Mouse (Mus musculus) MEL (cell line): Measurements from ENCODE around the gene Ctrc. TPM values are rescaled to one million over a fixed set of nuclear protein-coding genes. Genes with fewer than 3 reads are reported as not detected.

ENCODE experiments used
- DNase-seq: peaks from one replicate; pipeline ENCODE4 v3.0.0; 2011; ENCODE audit warnings: low read depth, low spot score
- H3K27ac ChIP-seq: 2 replicates; pipeline ENCODE4 v1.5.1; 2012; ENCODE audit warnings: low read depth, mild to moderate bottlenecking, control low read depth, low read length, moderate library complexity; ENCODE audit not compliant: control insufficient read depth
- H3K27me3 ChIP-seq, 2 experiments: fragments of 150-350 bp in 1 of 2; sonication (generic) in 1 of 2; 2 replicates each; pipeline ENCODE4 v1.6.1; 2012; ENCODE audit warnings: low read length in 2 of 2, mild to moderate bottlenecking in 2 of 2, improper control_type of control experiment in 1 of 2, moderate library complexity in 1 of 2; ENCODE audit not compliant: insufficient read depth in 2 of 2, control insufficient read depth in 1 of 2
- H3K36me3 ChIP-seq, 2 experiments: 2 replicates each; pipeline ENCODE4 v1.6.1; 2012 to 2014; ENCODE audit warnings: low read length in 2 of 2, improper control_type of control experiment in 1 of 2, inconsistent platforms in 1 of 2, mild to moderate bottlenecking in 1 of 2; ENCODE audit not compliant: insufficient read depth in 2 of 2, control insufficient read depth in 1 of 2
- H3K4me1 ChIP-seq, 2 experiments: fragments of 150-350 bp in 1 of 2; sonication (generic) in 1 of 2; 2 replicates each; pipeline ENCODE4 v1.6.1; 2012; ENCODE audit warnings: low read length in 2 of 2, improper control_type of control experiment in 1 of 2, mild to moderate bottlenecking in 1 of 2; ENCODE audit not compliant: insufficient read depth in 2 of 2, control insufficient read depth in 1 of 2
- H3K4me3 ChIP-seq, 2 experiments: fragments of 150-350 bp in 1 of 2; sonication (generic) in 1 of 2; 2 replicates each; pipeline ENCODE4 v1.5.1; 2012; ENCODE audit warnings: low read depth in 2 of 2, low read length in 2 of 2, mild to moderate bottlenecking in 2 of 2, moderate library complexity in 2 of 2, control low read depth in 1 of 2, improper control_type of control experiment in 1 of 2; ENCODE audit not compliant: control insufficient read depth in 1 of 2, insufficient read depth in 1 of 2
- H3K79me2 ChIP-seq: 2 replicates; pipeline ENCODE4 v1.6.1; 2012; ENCODE audit warnings: mild to moderate bottlenecking, low read length, moderate library complexity; ENCODE audit not compliant: control insufficient read depth, poor library complexity, insufficient read depth
- H3K9ac ChIP-seq: 2 replicates; pipeline ENCODE4 v1.6.1; 2012; ENCODE audit warnings: low read depth, mild to moderate bottlenecking, control low read depth, low read length, moderate library complexity; ENCODE audit not compliant: control insufficient read depth, poor library complexity, severe bottlenecking
- H3K9me3 ChIP-seq: fragments of 150-350 bp; sonication (generic); replicated peaks from 2 replicates; pipeline ENCODE4 v1.6.1; 2012; ENCODE audit warnings: mild to moderate bottlenecking, low read length, improper control_type of control experiment, moderate library complexity; ENCODE audit not compliant: insufficient read depth
- BHLHE40 ChIP-seq: IDR thresholded peaks from 2 replicates; pipeline ENCODE4 v1.6.1; 2012; ENCODE audit warnings: low read depth, mild to moderate bottlenecking, inconsistent platforms, low read length, improper control_type of control experiment, borderline replicate concordance
- CHD1 ChIP-seq: IDR thresholded peaks from 2 replicates; pipeline ENCODE4 v1.6.1; 2012; ENCODE audit warnings: low read depth, mild to moderate bottlenecking, inconsistent platforms, low read length, improper control_type of control experiment
- CHD2 ChIP-seq: IDR thresholded peaks from 2 replicates; pipeline ENCODE4 v1.6.1; 2011; ENCODE audit warnings: low read length, improper control_type of control experiment
- E2F4 ChIP-seq: IDR thresholded peaks from 2 replicates; pipeline ENCODE4 v1.6.1; 2011; ENCODE audit warnings: low read depth, low read length, improper control_type of control experiment, borderline replicate concordance
- ELF1 ChIP-seq: IDR thresholded peaks from 2 replicates; pipeline ENCODE4 v1.6.1; 2014; ENCODE audit warnings: low read depth, mild to moderate bottlenecking, inconsistent platforms, low read length, improper control_type of control experiment, moderate library complexity
- GABPA ChIP-seq: IDR thresholded peaks from 2 replicates; pipeline ENCODE4 v1.6.1; 2012; ENCODE audit warnings: low read depth, mild to moderate bottlenecking, inconsistent platforms, low read length, improper control_type of control experiment, moderate library complexity
- GATA1 ChIP-seq: IDR thresholded peaks from 2 replicates; pipeline ENCODE4 v1.6.1; 2011; ENCODE audit warnings: low read depth, low read length, improper control_type of control experiment
- JUND ChIP-seq: IDR thresholded peaks from 2 replicates; pipeline ENCODE4 v1.6.1; 2011; ENCODE audit warnings: low read depth, mild to moderate bottlenecking, improper control_type of control experiment, low read length
- KAT2A ChIP-seq: conservative IDR thresholded peaks from 2 replicates; pipeline ENCODE4 v1.6.1; 2012; ENCODE audit warnings: low read depth, low read length, improper control_type of control experiment, inconsistent platforms
- MAFK ChIP-seq: IDR thresholded peaks from 2 replicates; pipeline ENCODE4 v1.6.1; 2011; ENCODE audit warnings: low read depth, mild to moderate bottlenecking, low read length, improper control_type of control experiment, borderline replicate concordance
- MAX ChIP-seq: IDR thresholded peaks from 2 replicates; pipeline ENCODE4 v1.6.1; 2011; ENCODE audit warnings: low read length, improper control_type of control experiment
- MEF2A ChIP-seq: IDR thresholded peaks from 2 replicates; pipeline ENCODE4 v1.6.1; 2014; ENCODE audit warnings: low read depth, mild to moderate bottlenecking, inconsistent platforms, low read length, improper control_type of control experiment; ENCODE audit not compliant: poor library complexity, insufficient replicate concordance, severe bottlenecking; ENCODE audit errors: extremely low read depth
- MXI1 ChIP-seq: IDR thresholded peaks from 2 replicates; pipeline ENCODE4 v1.6.1; 2011; ENCODE audit warnings: mild to moderate bottlenecking, low read depth, low read length, improper control_type of control experiment
- MYB ChIP-seq: IDR thresholded peaks from 2 replicates; pipeline ENCODE4 v1.6.1; 2011; ENCODE audit warnings: mild to moderate bottlenecking, low read depth, low read length, improper control_type of control experiment
- MYC ChIP-seq: IDR thresholded peaks from 2 replicates; pipeline ENCODE4 v1.6.1; 2011; ENCODE audit warnings: low read depth, mild to moderate bottlenecking, low read length, improper control_type of control experiment, moderate library complexity
- NELFE ChIP-seq: IDR thresholded peaks from 2 replicates; pipeline ENCODE4 v1.6.1; 2011; ENCODE audit warnings: low read depth, low read length, improper control_type of control experiment
- POLR2AphosphoS2 ChIP-seq: IDR thresholded peaks from 2 replicates; pipeline ENCODE4 v1.6.1; 2011; ENCODE audit warnings: low read length, improper control_type of control experiment
- POLR2AphosphoS5 ChIP-seq: IDR thresholded peaks from 2 replicates; pipeline ENCODE4 v1.6.1; 2012; ENCODE audit warnings: low read depth, borderline replicate concordance, mild to moderate bottlenecking, inconsistent platforms, low read length, moderate library complexity, mixed read lengths
- RCOR1 ChIP-seq: IDR thresholded peaks from 2 replicates; pipeline ENCODE4 v1.6.1; 2012; ENCODE audit warnings: low read depth, mild to moderate bottlenecking, inconsistent platforms, low read length, improper control_type of control experiment
- SIN3A ChIP-seq: IDR thresholded peaks from 2 replicates; pipeline ENCODE4 v1.6.1; 2012; ENCODE audit warnings: low read length, improper control_type of control experiment, inconsistent platforms
- SMC3 ChIP-seq: IDR thresholded peaks from 2 replicates; pipeline ENCODE4 v1.6.1; 2011; ENCODE audit warnings: low read depth, low read length, improper control_type of control experiment
- TAL1 ChIP-seq: IDR thresholded peaks from 2 replicates; pipeline ENCODE4 v1.6.1; 2012; ENCODE audit warnings: mild to moderate bottlenecking, inconsistent platforms, low read length, moderate library complexity, mixed read lengths
- TBP ChIP-seq: IDR thresholded peaks from 2 replicates; pipeline ENCODE4 v1.8.0; 2011; ENCODE audit warnings: low read depth, low read length, improper control_type of control experiment
- TCF12 ChIP-seq: IDR thresholded peaks from 2 replicates; pipeline ENCODE4 v1.6.1; 2014; ENCODE audit warnings: low read depth, mild to moderate bottlenecking, inconsistent platforms, low read length, improper control_type of control experiment, moderate library complexity
- ZC3H11A ChIP-seq: IDR thresholded peaks from 2 replicates; pipeline ENCODE4 v1.6.1; 2012; ENCODE audit warnings: low read depth, mild to moderate bottlenecking, inconsistent platforms, low read length, improper control_type of control experiment
- ZKSCAN1 ChIP-seq: IDR thresholded peaks from 2 replicates; pipeline ENCODE4 v1.6.1; 2012; ENCODE audit warnings: low read depth, mild to moderate bottlenecking, inconsistent platforms, low read length, improper control_type of control experiment, moderate library complexity
- ZNF384 ChIP-seq: IDR thresholded peaks from 2 replicates; pipeline ENCODE4 v1.6.1; 2012; ENCODE audit warnings: low read depth, mild to moderate bottlenecking, inconsistent platforms, low read length, improper control_type of control experiment
- polyA plus RNA-seq, 2 experiments: library from polyadenylated mRNA; stranded (reverse) in 1 of 2; unstranded in 1 of 2; fragments of >175 nt in 1 of 2; fragments of >200 nt in 1 of 2; gene quantifications; 2 replicates each; pipeline versions ENCODE4 v1.2.1 to v1.2.4; 2012; ENCODE audit warnings: low replicate concordance in 2 of 2, low read depth in 1 of 2; ENCODE audit not compliant: insufficient read length in 2 of 2, insufficient read depth in 1 of 2, missing spikeins in 1 of 2
- total RNA-seq: library from RNA; depleted of rRNA; stranded (reverse); fragments of 300-350 nt; gene quantifications from 2 replicates; pipeline ENCODE4 v1.2.3, GENCODE M21; 2012

Ctrc gene
- total and polyA plus RNA-seq, 3 experiments, result not detected

- no peak overlapping the region for H3K27ac ChIP-seq
- H3K4me3 ChIP-seq, result no peak overlapping the region
- no peak for TF ChIP-seq POLR2AphosphoS5
- no peak for TF ChIP-seq SIN3A
- no peak for TF ChIP-seq POLR2AphosphoS2
- TF ChIP-seq MYB, result no peak
- TF ChIP-seq MYC, result no peak
- TF ChIP-seq CHD2, result no peak
- TF ChIP-seq MAFK, result no peak
- no peak for TF ChIP-seq GABPA
- TF ChIP-seq ZNF384, result no peak
- TF ChIP-seq ELF1, result no peak
- TF ChIP-seq GATA1, result no peak
- TF ChIP-seq TCF12, result no peak
- no peak for TF ChIP-seq SMC3
- TF ChIP-seq MEF2A, result no peak
- no peak for TF ChIP-seq E2F4
- TF ChIP-seq MAX, result no peak
- no peak for TF ChIP-seq CHD1
- no peak for TF ChIP-seq MXI1
- TF ChIP-seq BHLHE40, result no peak
- TF ChIP-seq, all 39 proteins: peak for 0
- Histone ChIP-seq H3K9ac (no peak overlapping the region), H3K9me3 (no peaks in the 10 kb centered on the region), H3K36me3 (no peaks in the 10 kb centered on the region), H3K27me3 (peaks cover 0 to 2% of the 10 kb centered on the region in 2 experiments; a peak in 2 of 4 replicates), H3K4me1 (no peaks in the 10 kb centered on the region), H3K79me2 (no peaks in the 10 kb centered on the region)
- DNase-seq, result no peak
Observed at GRCm38 (mm10) chr4:141830381-141830780, 15.8 kb downstream of the Ctrc start.

- Histone ChIP-seq H3K27ac (no peak overlapping the region), H3K4me1 (no peaks in the 10 kb centered on the region), H3K36me3 (no peaks in the 10 kb centered on the region), H3K4me3 (no peak overlapping the region), H3K9ac (no peak overlapping the region), H3K9me3 (no peaks in the 10 kb centered on the region), H3K79me2 (no peaks in the 10 kb centered on the region), H3K27me3 (no peaks in the 10 kb centered on the region; a peak in 1 of 4 replicates)
- TF ChIP-seq ZKSCAN1 (no peak), TCF12 (no peak), E2F4 (no peak), NELFE (no peak), MAX (no peak), KAT2A (no peak), MYC (no peak), RCOR1 (no peak), CHD1 (no peak), POLR2AphosphoS5 (no peak), JUND (no peak), ZC3H11A (no peak), TAL1 (no peak), MAFK (no peak), TBP (no peak), MEF2A (no peak), POLR2AphosphoS2 (no peak)
- DNase-seq, result no peak
Observed at GRCm38 (mm10) chr4:141828177-141828576, 18.0 kb downstream of the Ctrc start.
